Mouse (Mus musculus): Measurements from ENCODE around the gene Srcap. TPM values are rescaled to one million over a fixed set of nuclear protein-coding genes. Genes with fewer than 3 reads are reported as not detected.
"Not testable (repeated sequence)": the region's sequence is repeated elsewhere in the genome, so short reads cannot be mapped to it uniquely, and the experiment has no call there.

The Srcap gene
- total RNA-seq, 2 experiments from 2014 or later: 118 to 127 TPM

GRCm38 (mm10) chr7:127476855-127477254 lies 34.9 kb upstream of the Srcap start:
- Histone ChIP-seq H3K27ac (peak overlapping the region; percentile 99), H3K4me3 (peak overlapping the region; percentile 57)
- DNase-seq (ENCODE audit: low spot score in 2 of 2): no peak
- no peak for TF ChIP-seq CTCF (conservative IDR thresholded peaks at IDR 0.05)

- DNase-seq (ENCODE audit: low spot score in 2 of 2): peak; percentile 98 to 100
- Histone ChIP-seq H3K4me3 (peak overlapping the region; percentile 57), H3K27ac (peak overlapping the region; percentile 99)
- TF ChIP-seq CTCF (conservative IDR thresholded peaks at IDR 0.05): peak; percentile 29; the same call in 1 of the 2 replicates
These were observed 33.8 kb upstream of the Srcap start for GRCm38 (mm10) chr7:127477687-127478634.

- no peak for TF ChIP-seq CTCF (conservative IDR thresholded peaks at IDR 0.05)
- DNase-seq (ENCODE audit: low spot score in 2 of 2): peak; percentile 88 to 96
- Histone ChIP-seq H3K4me3 (peak within 1 kb of the TSS; percentile 57), H3K27ac (peak within 1 kb of the TSS; percentile 99)
These were observed 33.0 kb upstream of the Srcap start, which contains the start of gene Fbrs for GRCm38 (mm10) chr7:127478635-127479317. Gene Fbrs (plus strand): TSS chr7:127479199.

GRCm38 (mm10) chr7:127479318-127480225 lies 32.2 kb upstream of the Srcap start:
- peak in 1 of 2 experiments; percentile 12 for DNase-seq (ENCODE audit: low spot score in 2 of 2)
- H3K27ac ChIP-seq: peak overlapping the region; percentile 99
- peak overlapping the region; percentile 57 for H3K4me3 ChIP-seq
- TF ChIP-seq CTCF (conservative IDR thresholded peaks at IDR 0.05): no peak

GRCm38 (mm10) chr7:127480321-127480720 lies 31.5 kb upstream of the Srcap start:
- Histone ChIP-seq H3K27ac (peak overlapping the region; percentile 99), H3K4me3 (peak overlapping the region; percentile 57)
- no peak for DNase-seq (ENCODE audit: low spot score in 2 of 2)
- TF ChIP-seq CTCF (conservative IDR thresholded peaks at IDR 0.05): no peak

GRCm38 (mm10) chr7:127485416-127485815 lies 26.4 kb upstream of the Srcap start:
- Histone ChIP-seq H3K4me3 (no peak overlapping the region), H3K27ac (no peak overlapping the region)
- DNase-seq (ENCODE audit: low spot score in 2 of 2): no peak
- TF ChIP-seq CTCF (conservative IDR thresholded peaks at IDR 0.05): no peak

GRCm38 (mm10) chr7:127488364-127488763 lies 23.4 kb upstream of the Srcap start:
- H3K4me3 ChIP-seq; DNase-seq (ENCODE audit: low spot score in 2 of 2); H3K27ac ChIP-seq: not testable (repeated sequence)
- TF ChIP-seq CTCF (conservative IDR thresholded peaks at IDR 0.05): peak; percentile 50

- no peak for DNase-seq (ENCODE audit: low spot score in 2 of 2)
- Histone ChIP-seq H3K4me3 (no peak overlapping the region), H3K27ac (no peak overlapping the region)
- TF ChIP-seq CTCF (conservative IDR thresholded peaks at IDR 0.05): no peak
These were observed 21.8 kb upstream of the Srcap start for GRCm38 (mm10) chr7:127489982-127490381.

- Histone ChIP-seq H3K27ac (no peak overlapping the region), H3K4me3 (no peak overlapping the region)
- TF ChIP-seq CTCF (conservative IDR thresholded peaks at IDR 0.05): no peak
- no peak for DNase-seq (ENCODE audit: low spot score in 2 of 2)
These were observed 19.9 kb upstream of the Srcap start for GRCm38 (mm10) chr7:127491846-127492245.

- Histone ChIP-seq H3K27ac (no peak overlapping the region), H3K4me3 (no peak overlapping the region)
- DNase-seq (ENCODE audit: low spot score in 2 of 2): no peak
- TF ChIP-seq CTCF (conservative IDR thresholded peaks at IDR 0.05): no peak
These were observed 17.1 kb upstream of the Srcap start for GRCm38 (mm10) chr7:127494648-127495047.

- no peak for DNase-seq (ENCODE audit: low spot score in 2 of 2)
- TF ChIP-seq CTCF (conservative IDR thresholded peaks at IDR 0.05): no peak
- Histone ChIP-seq H3K27ac (no peak overlapping the region), H3K4me3 (no peak overlapping the region)
These were observed 14.4 kb upstream of the Srcap start for GRCm38 (mm10) chr7:127497382-127497781.

GRCm38 (mm10) chr7:127498407-127498806 lies 13.4 kb upstream of the Srcap start:
- H3K4me3 ChIP-seq: no peak overlapping the region
- no peak for DNase-seq (ENCODE audit: low spot score in 2 of 2)
- TF ChIP-seq CTCF (conservative IDR thresholded peaks at IDR 0.05): peak; percentile 83
- H3K27ac ChIP-seq: no peak overlapping the region
